Mouse (Mus musculus) heart, postnatal 0 days (tissue): ENCODE results near the gene Cd2ap.

ENCODE experiments used
- CTCF ChIP-seq: IDR thresholded peaks from 2 replicates; pipeline ENCODE4 v1.5.1; 2016; ENCODE audit warnings: antibody characterized with exemption, control low read depth, low read depth
- EP300 ChIP-seq: IDR thresholded peaks from 2 replicates; pipeline ENCODE4 v1.6.1; 2016; ENCODE audit warnings: antibody characterized with exemption, low read depth

DNA sequence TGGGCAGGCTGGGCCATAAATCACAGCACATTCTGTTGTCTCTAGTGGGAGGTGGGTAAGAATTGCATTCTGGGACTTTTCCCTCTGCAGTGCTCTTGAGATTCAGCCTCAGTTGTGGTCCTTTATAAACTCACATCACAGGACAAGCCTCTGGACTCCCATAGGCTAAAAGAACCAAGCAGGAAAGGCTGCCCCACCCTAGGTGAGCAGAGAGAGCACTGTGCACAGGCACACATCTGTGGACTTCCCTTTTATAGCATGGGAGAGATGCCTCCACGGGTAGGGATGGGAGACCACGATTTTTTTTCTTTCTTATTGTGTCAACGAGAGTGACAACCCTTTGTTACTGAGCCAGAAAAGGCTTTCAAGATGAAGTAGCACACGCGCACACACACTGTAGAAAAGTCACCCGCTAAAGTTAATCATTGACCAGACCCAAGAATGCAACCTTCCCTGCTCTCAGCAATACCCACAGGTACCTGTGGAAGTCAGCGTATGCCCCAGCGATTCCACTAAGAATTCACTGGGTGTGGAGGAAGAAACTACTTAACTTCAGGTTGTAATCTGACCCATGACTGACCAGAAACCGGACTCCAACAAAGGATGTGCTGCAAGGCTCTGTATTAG, 32.4 kb upstream of the Cd2ap start:
- TF ChIP-seq CTCF (no peak), EP300 (no peak)
